Mouse (Mus musculus) liver, embryonic 15.5 days (tissue): ENCODE measurements around the gene Aif1l. TPM values are rescaled to one million over a fixed set of nuclear protein-coding genes. Genes with fewer than 3 reads are reported as not detected.

ENCODE experiments used
- ATAC-seq: fragments of 200-750 bp; cut with Nextera tagmentation; 2 replicates; pipeline ENCODE4 v1.8.0; 2017; ENCODE audit warnings: moderate number of reproducible peaks, mild to moderate bottlenecking, moderate library complexity; ENCODE audit not compliant: insufficient read depth
- H3K27ac ChIP-seq: fragments of 300-500 bp; sonication (generic); replicated peaks from 2 replicates; pipeline ENCODE4 v1.5.1; 2015; ENCODE audit warnings: mild to moderate bottlenecking, inconsistent platforms
- H3K27me3 ChIP-seq: fragments of 300-500 bp; sonication (generic); 2 replicates; pipeline ENCODE4 v1.6.1; 2015; ENCODE audit warnings: mild to moderate bottlenecking, inconsistent platforms
- H3K36me3 ChIP-seq: fragments of 300-500 bp; sonication (generic); replicated peaks from 2 replicates; pipeline ENCODE4 v1.6.1; 2015; ENCODE audit warnings: moderate library complexity, mild to moderate bottlenecking, inconsistent platforms
- H3K4me1 ChIP-seq: fragments of 300-500 bp; sonication (generic); replicated peaks from 2 replicates; pipeline ENCODE4 v1.6.1; 2015; ENCODE audit warnings: inconsistent platforms
- H3K4me2 ChIP-seq: fragments of 300-500 bp; sonication (generic); 2 replicates; pipeline ENCODE4 v1.6.1; 2015; ENCODE audit warnings: moderate library complexity, mild to moderate bottlenecking, inconsistent platforms
- H3K4me3 ChIP-seq: fragments of 300-500 bp; sonication (generic); replicated peaks from 2 replicates; pipeline ENCODE4 v1.5.1; 2015; ENCODE audit warnings: mild to moderate bottlenecking, inconsistent platforms
- H3K9ac ChIP-seq: fragments of 300-500 bp; sonication (generic); 2 replicates; pipeline ENCODE4 v1.6.1; 2015; ENCODE audit warnings: moderate library complexity, mild to moderate bottlenecking, inconsistent platforms
- H3K9me3 ChIP-seq: fragments of 300-500 bp; sonication (generic); replicated peaks from 2 replicates; pipeline ENCODE4 v1.6.1; 2016; ENCODE audit warnings: inconsistent platforms
- WGBS: fragments of 180-500 bp; shearing (Covaris S2); methylation state at CpG from one replicate; pipeline ENCODE4 v1.1.7; 2015; ENCODE audit warnings: mixed read lengths; ENCODE audit not compliant: insufficient replicate concordance; 5-methylcytosine and 5-hydroxymethylcytosine counted together
- polyA plus RNA-seq: library from polyadenylated mRNA; unstranded; fragments of >200 nt; fragmentation: Nextera tagmentation; extraction: Ambion mirVana; gene quantifications from 2 replicates; pipeline ENCODE4 v1.2.1, GENCODE M21; 2015

Gene Aif1l
- polyA plus RNA-seq, 1 experiment from 2014 or later, result 1.5 TPM

DNA sequence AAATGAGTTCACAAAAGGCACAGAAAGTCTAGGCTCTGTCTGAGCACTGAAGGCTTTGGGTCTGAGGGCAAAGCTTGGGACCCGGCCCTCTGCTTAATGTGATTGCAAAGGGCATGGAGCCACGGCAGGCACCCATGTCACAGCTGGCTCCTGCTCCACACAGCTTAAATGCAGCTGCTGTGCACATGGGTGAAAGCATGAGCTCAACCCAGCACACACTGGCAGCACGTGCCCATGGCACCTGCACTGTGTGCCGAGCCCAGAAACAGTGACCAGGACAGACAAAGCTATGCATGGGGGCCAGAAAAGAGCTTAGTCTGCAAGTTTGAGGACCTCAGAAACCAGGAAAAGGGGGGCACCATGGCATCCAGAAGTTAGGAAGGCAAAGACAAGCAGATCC is 26.3 kb upstream of the Aif1l start:
- H3K27ac ChIP-seq, result no peak overlapping the region
- H3K4me1 ChIP-seq, result no peaks in the 10 kb centered on the region
- H3K27me3 ChIP-seq, result peaks cover 16% of the 10 kb centered on the region
- no peaks in the 10 kb centered on the region for H3K36me3 ChIP-seq
- WGBS, result 50% methylated on average over 4 of the region's 4 CpGs
- no peak overlapping the region for H3K4me2 ChIP-seq
- ATAC-seq, result no peak
- H3K4me3 ChIP-seq, result no peak overlapping the region
- no peaks in the 10 kb centered on the region for H3K9me3 ChIP-seq
- no peak overlapping the region for H3K9ac ChIP-seq

DNA sequence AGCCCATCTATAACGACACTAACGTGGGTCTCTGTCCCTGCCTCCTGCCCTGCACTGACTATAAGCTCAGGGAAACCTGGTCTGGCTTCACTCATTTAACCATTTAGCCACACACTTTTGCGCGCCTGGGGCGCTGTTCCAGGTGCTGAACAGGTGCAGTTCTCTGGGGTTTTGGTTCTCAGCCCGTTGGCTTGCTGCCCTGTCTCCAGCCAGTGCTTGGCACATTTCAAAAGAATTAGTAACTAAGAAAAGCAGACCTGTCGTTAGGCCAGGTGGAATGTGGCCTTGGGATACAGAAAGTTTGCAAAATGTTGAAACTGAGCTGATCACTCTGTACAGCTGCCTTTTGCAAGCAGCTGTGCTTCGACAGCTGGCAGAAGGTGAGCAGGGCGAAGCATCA is 25.1 kb upstream of the Aif1l start:
- no peaks in the 10 kb centered on the region for H3K9me3 ChIP-seq
- H3K27ac ChIP-seq, result no peak overlapping the region
- no peaks in the 10 kb centered on the region for H3K4me1 ChIP-seq
- no peaks in the 10 kb centered on the region for H3K36me3 ChIP-seq
- H3K4me3 ChIP-seq, result no peak overlapping the region
- H3K27me3 ChIP-seq, result peaks cover 15% of the 10 kb centered on the region
- ATAC-seq, result no peak
- 23% methylated on average over 9 of the region's 9 CpGs for WGBS
- no peak overlapping the region for H3K9ac ChIP-seq
- H3K4me2 ChIP-seq, result no peak overlapping the region

DNA sequence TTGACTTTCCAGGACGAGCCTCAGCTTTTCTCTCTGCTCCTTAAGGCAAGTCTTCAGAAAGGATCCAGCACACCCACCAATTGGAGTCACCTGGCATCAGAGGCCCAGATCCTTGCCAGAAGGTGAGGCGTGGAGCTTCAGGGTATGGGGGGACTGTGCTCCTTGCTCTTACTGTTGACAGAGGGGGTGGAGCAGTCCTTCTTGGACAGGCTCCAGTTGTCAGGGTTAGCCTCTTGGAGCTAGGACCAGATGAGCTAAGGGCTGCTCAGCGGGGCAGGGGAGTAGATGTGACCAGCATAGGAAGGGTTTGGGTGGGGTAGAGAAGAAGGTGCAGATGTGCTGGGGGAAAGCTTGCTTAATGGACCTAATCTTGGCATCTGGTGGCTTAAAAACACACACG is 24.0 kb upstream of the Aif1l start:
- no peaks in the 10 kb centered on the region for H3K4me1 ChIP-seq
- H3K9ac ChIP-seq, result no peak overlapping the region
- no peak overlapping the region for H3K4me2 ChIP-seq
- no peak overlapping the region for H3K4me3 ChIP-seq
- no peak overlapping the region for H3K27ac ChIP-seq
- ATAC-seq, result no peak
- H3K9me3 ChIP-seq, result no peaks in the 10 kb centered on the region
- no peaks in the 10 kb centered on the region for H3K36me3 ChIP-seq
- peaks cover 13% of the 10 kb centered on the region for H3K27me3 ChIP-seq
- 38% methylated on average over 4 of the region's 4 CpGs for WGBS

GRCm38 (mm10) chr2:31929664-31930063 is 20.3 kb upstream of the Aif1l start:
- 46% methylated on average over 3 of the region's 3 CpGs for WGBS
- ATAC-seq, result no peak
- Histone ChIP-seq H3K4me1 (no peaks in the 10 kb centered on the region; the same call in 1 of the 2 replicates), H3K4me3 (no peak overlapping the region), H3K27ac (no peak overlapping the region), H3K9ac (no peak overlapping the region), H3K27me3 (peaks cover 6% of the 10 kb centered on the region; the same call in 1 of the 2 replicates), H3K4me2 (no peak overlapping the region), H3K36me3 (no peaks in the 10 kb centered on the region), H3K9me3 (no peaks in the 10 kb centered on the region)

GRCm38 (mm10) chr2:31934551-31934950 is 15.4 kb upstream of the Aif1l start:
- no peaks in the 10 kb centered on the region for H3K36me3 ChIP-seq
- no peaks in the 10 kb centered on the region for H3K9me3 ChIP-seq
- no peak for ATAC-seq
- H3K4me3 ChIP-seq, result no peak overlapping the region
- no peaks in the 10 kb centered on the region; the same call in 1 of the 2 replicates for H3K4me1 ChIP-seq
- no peak overlapping the region for H3K9ac ChIP-seq
- H3K4me2 ChIP-seq, result no peak overlapping the region
- peaks cover 6% of the 10 kb centered on the region; the same call in 1 of the 2 replicates for H3K27me3 ChIP-seq
- no peak overlapping the region for H3K27ac ChIP-seq
- 57% methylated on average over 4 of the region's 4 CpGs for WGBS

GRCm38 (mm10) chr2:31935054-31935453 is 14.9 kb upstream of the Aif1l start:
- no peak overlapping the region for H3K9ac ChIP-seq
- H3K27me3 ChIP-seq, result peaks cover 6% of the 10 kb centered on the region; the same call in 1 of the 2 replicates
- H3K4me2 ChIP-seq, result no peak overlapping the region
- no peaks in the 10 kb centered on the region for H3K36me3 ChIP-seq
- H3K9me3 ChIP-seq, result no peaks in the 10 kb centered on the region
- ATAC-seq, result no peak
- no peaks in the 10 kb centered on the region; the same call in 1 of the 2 replicates for H3K4me1 ChIP-seq
- WGBS, result 39% methylated on average over 4 of the region's 4 CpGs
- no peak overlapping the region for H3K27ac ChIP-seq
- H3K4me3 ChIP-seq, result no peak overlapping the region

- H3K9ac ChIP-seq, result no peak overlapping the region
- H3K9me3 ChIP-seq, result no peaks in the 10 kb centered on the region
- H3K4me3 ChIP-seq, result no peak overlapping the region
- no peaks in the 10 kb centered on the region for H3K27me3 ChIP-seq
- H3K4me1 ChIP-seq, result no peaks in the 10 kb centered on the region; the same call in 1 of the 2 replicates
- H3K4me2 ChIP-seq, result no peak overlapping the region
- H3K27ac ChIP-seq, result no peak overlapping the region
- 70% methylated on average over 1 of the region's 1 CpGs for WGBS
- no peak for ATAC-seq
- H3K36me3 ChIP-seq, result no peaks in the 10 kb centered on the region
Observed at GRCm38 (mm10) chr2:31938298-31938697, 11.6 kb upstream of the Aif1l start.

- Histone ChIP-seq H3K27me3 (peaks cover 8% of the 10 kb centered on the region; the same call in 1 of the 2 replicates), H3K27ac (no peak overlapping the region), H3K4me1 (no peaks in the 10 kb centered on the region), H3K4me2 (no peak overlapping the region), H3K9me3 (no peaks in the 10 kb centered on the region), H3K4me3 (no peak overlapping the region), H3K9ac (no peak overlapping the region), H3K36me3 (no peaks in the 10 kb centered on the region)
- ATAC-seq, result no peak
- 36% methylated on average over 4 of the region's 4 CpGs for WGBS
Observed at GRCm38 (mm10) chr2:31943011-31943410, 6.9 kb upstream of the Aif1l start.

- Histone ChIP-seq H3K27ac (no peak overlapping the region), H3K9me3 (no peaks in the 10 kb centered on the region), H3K4me1 (peaks cover 7% of the 10 kb centered on the region; the same call in 1 of the 2 replicates), H3K36me3 (no peaks in the 10 kb centered on the region), H3K27me3 (peaks cover 32% of the 10 kb centered on the region), H3K4me3 (no peak overlapping the region), H3K4me2 (no peak overlapping the region), H3K9ac (no peak overlapping the region)
- no peak for ATAC-seq
- 43% methylated on average over 2 of the region's 2 CpGs for WGBS
Observed at GRCm38 (mm10) chr2:31945580-31945979, 4.4 kb upstream of the Aif1l start.

GRCm38 (mm10) chr2:31948392-31948791 is 1.5 kb upstream of the Aif1l start:
- H3K9ac ChIP-seq, result no peak overlapping the region
- ATAC-seq, result no peak
- H3K27ac ChIP-seq, result no peak overlapping the region
- H3K27me3 ChIP-seq, result peaks cover 55% of the 10 kb centered on the region
- no peaks in the 10 kb centered on the region for H3K9me3 ChIP-seq
- H3K4me1 ChIP-seq, result peaks cover 12% of the 10 kb centered on the region; the same call in 1 of the 2 replicates
- H3K4me3 ChIP-seq, result no peak overlapping the region
- no peaks in the 10 kb centered on the region for H3K36me3 ChIP-seq
- 55% methylated on average over 6 of the region's 6 CpGs for WGBS
- H3K4me2 ChIP-seq, result no peak overlapping the region

- Histone ChIP-seq H3K4me2 (no peak overlapping the region), H3K9me3 (no peaks in the 10 kb centered on the region), H3K4me3 (no peak overlapping the region), H3K27me3 (peaks cover 55% of the 10 kb centered on the region), H3K36me3 (no peaks in the 10 kb centered on the region), H3K9ac (no peak overlapping the region), H3K27ac (no peak overlapping the region), H3K4me1 (peaks cover 12% of the 10 kb centered on the region; the same call in 1 of the 2 replicates)
- 54% methylated on average over 6 of the region's 6 CpGs for WGBS
- no peak for ATAC-seq
Observed at GRCm38 (mm10) chr2:31948801-31949200, 1.1 kb upstream of the Aif1l start.

- H3K9me3 ChIP-seq, result no peaks in the 10 kb centered on the region
- ATAC-seq, result no peak
- no peak overlapping the region for H3K27ac ChIP-seq
- H3K4me1 ChIP-seq, result peaks cover 12% of the 10 kb centered on the region; the same call in 1 of the 2 replicates
- 31% methylated on average over 9 of the region's 9 CpGs for WGBS
- no peak overlapping the region; the same call in 1 of the 2 replicates for H3K4me2 ChIP-seq
- no peak overlapping the region for H3K9ac ChIP-seq
- no peaks in the 10 kb centered on the region for H3K36me3 ChIP-seq
- peaks cover 52% of the 10 kb centered on the region for H3K27me3 ChIP-seq
- H3K4me3 ChIP-seq, result no peak overlapping the region
Observed at GRCm38 (mm10) chr2:31950966-31951365, 1.0 kb downstream of the Aif1l start.
